Mouse (Mus musculus): ENCODE results near the gene Chrna9. TPM values are rescaled to one million over a fixed set of nuclear protein-coding genes. Genes with fewer than 3 reads are reported as not detected.
A peak's percentile ranks its signal among the peaks of the same experiment; 100 is the strongest.

The Chrna9 gene
- polyA plus RNA-seq, 1 experiment from 2014 or later: not detected

DNA sequence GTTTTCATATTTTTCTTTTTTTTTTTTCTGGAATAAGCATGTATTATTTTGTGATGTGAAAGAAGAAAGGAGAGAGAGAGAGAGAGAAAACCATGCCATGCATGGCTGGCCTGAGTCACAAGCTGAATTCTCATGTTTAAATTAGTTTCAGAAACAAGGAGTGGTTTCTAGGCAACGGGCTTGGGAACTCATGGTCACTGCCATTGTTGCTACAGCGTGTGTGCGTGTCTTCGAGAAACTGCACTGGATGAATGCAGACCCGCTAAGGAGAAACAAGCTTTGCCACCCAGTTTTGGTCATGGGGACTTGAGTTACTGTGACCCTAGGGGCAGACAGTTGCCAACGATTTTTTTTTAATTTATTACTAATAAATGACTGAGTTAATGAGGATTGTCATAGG is 15.5 kb downstream of the Chrna9 start:
- WGBS: 2% methylated on average over 6 of the region's 6 CpGs
- Histone ChIP-seq H3K27ac (ENCODE audit: low read depth, low read length) (peak overlapping the region; percentile 89), H3K4me2 (ENCODE audit: low read length) (peak overlapping the region; percentile 40), H3K27me3 (replicated peaks; ENCODE audit: control insufficient read depth, insufficient read depth, low read length) (no peaks in the 10 kb centered on the region), H3K9ac (ENCODE audit: low read length) (peak overlapping the region; percentile 36; the same call in 1 of the 2 replicates), H3K4me1 (ENCODE audit: control insufficient read depth, insufficient read depth, low read length) (peaks cover 4% of the 10 kb centered on the region), H3K9me3 (replicated peaks; ENCODE audit: control insufficient read depth, low read length) (no peaks in the 10 kb centered on the region), H3K36me3 (ENCODE audit: control insufficient read depth, insufficient read depth, low read length) (no peaks in the 10 kb centered on the region), H3K4me3 (ENCODE audit: low read depth, low read length) (no peak overlapping the region; the same call in 1 of the 2 replicates)
- DNase-seq (ENCODE audit: low spot score): peak; percentile 95
- peak; percentile 89 for ATAC-seq

DNA sequence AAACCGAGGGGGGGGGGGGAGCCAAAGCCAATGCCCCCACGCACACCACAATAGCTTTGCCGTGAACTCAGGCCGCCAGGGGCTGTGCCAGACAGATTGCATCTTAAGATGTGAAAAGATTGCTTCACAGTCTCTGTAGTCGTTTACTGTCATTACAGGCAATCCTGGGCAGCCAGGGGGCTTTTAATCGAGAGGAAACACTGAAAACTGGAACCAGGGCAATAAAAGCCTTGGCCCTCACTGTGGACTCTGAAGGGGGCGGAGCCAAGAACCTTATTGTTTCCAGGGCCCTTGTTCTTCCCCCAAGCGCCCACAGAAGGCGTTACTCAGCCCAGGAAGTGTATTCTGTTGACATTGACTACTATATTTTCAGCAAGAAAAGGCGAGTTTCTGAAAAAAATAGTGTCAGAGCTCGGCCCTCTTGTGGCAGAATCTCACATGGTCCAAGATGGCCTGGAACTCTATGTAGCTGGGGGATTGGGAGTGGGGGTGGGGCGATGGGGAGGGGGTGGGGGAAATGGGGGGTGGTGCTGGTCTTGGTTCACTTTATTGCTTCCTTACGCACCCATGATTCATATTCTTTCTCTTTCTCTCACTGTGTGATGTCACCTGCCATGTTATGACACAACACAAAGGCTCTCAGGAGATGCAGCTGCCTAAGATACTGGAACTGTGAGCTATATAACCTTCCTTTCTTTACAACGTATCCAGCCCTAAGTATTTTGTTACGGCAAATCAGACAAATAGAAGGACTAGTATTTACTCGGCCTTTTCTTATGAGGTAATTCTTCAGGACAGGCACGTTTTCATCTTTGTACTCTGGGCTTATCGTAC is 16.2 kb downstream of the Chrna9 start:
- ATAC-seq: peak; percentile 70
- Histone ChIP-seq H3K4me3 (ENCODE audit: low read depth, low read length) (no peak overlapping the region; the same call in 1 of the 2 replicates), H3K9me3 (replicated peaks; ENCODE audit: control insufficient read depth, low read length) (no peaks in the 10 kb centered on the region), H3K4me2 (ENCODE audit: low read length) (peak overlapping the region; percentile 40), H3K27ac (ENCODE audit: low read depth, low read length) (peak overlapping the region; percentile 89), H3K27me3 (replicated peaks; ENCODE audit: control insufficient read depth, insufficient read depth, low read length) (no peaks in the 10 kb centered on the region), H3K36me3 (ENCODE audit: control insufficient read depth, insufficient read depth, low read length) (no peaks in the 10 kb centered on the region), H3K4me1 (ENCODE audit: control insufficient read depth, insufficient read depth, low read length) (peaks cover 4% of the 10 kb centered on the region), H3K9ac (ENCODE audit: low read length) (peak overlapping the region; percentile 36; the same call in 1 of the 2 replicates)
- WGBS: 34% methylated on average over 18 of the region's 18 CpGs
- peak; percentile 80 for DNase-seq (ENCODE audit: low spot score)

DNA sequence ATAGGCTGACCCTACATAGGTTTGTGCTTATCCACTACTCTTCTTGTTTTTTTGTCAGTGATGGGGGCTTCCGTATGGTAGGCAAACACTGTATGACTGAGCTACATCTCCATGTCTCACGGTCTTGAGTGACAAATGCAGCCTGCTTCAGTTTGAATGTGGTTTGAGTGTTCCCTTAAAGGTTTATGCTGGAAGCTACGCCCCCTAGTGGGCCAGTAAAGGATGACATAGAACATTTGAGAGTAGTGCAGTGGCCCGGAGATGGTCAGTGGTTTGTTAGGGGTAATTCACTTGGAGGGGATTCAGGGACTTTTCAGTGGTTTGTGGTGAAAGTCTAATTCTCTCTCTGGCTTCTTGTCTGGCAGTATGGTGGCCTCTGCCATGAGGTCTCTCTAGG is 16.8 kb downstream of the Chrna9 start:
- peak overlapping the region; percentile 89 for H3K27ac ChIP-seq (ENCODE audit: low read depth, low read length)
- H3K4me3 ChIP-seq (ENCODE audit: low read depth, low read length): no peak overlapping the region
- H3K27me3 ChIP-seq (replicated peaks; ENCODE audit: control insufficient read depth, insufficient read depth, low read length): no peaks in the 10 kb centered on the region
- no peaks in the 10 kb centered on the region for H3K9me3 ChIP-seq (replicated peaks; ENCODE audit: control insufficient read depth, low read length)
- DNase-seq (ENCODE audit: low spot score) (no peak), ATAC-seq (no peak)
- H3K9ac ChIP-seq (ENCODE audit: low read length): no peak overlapping the region
- H3K36me3 ChIP-seq (ENCODE audit: control insufficient read depth, insufficient read depth, low read length): no peaks in the 10 kb centered on the region
- H3K4me1 ChIP-seq (ENCODE audit: control insufficient read depth, insufficient read depth, low read length): peaks cover 4% of the 10 kb centered on the region
- H3K4me2 ChIP-seq (ENCODE audit: low read length): no peak overlapping the region
- WGBS: 77% methylated on average over 4 of the region's 4 CpGs

DNA sequence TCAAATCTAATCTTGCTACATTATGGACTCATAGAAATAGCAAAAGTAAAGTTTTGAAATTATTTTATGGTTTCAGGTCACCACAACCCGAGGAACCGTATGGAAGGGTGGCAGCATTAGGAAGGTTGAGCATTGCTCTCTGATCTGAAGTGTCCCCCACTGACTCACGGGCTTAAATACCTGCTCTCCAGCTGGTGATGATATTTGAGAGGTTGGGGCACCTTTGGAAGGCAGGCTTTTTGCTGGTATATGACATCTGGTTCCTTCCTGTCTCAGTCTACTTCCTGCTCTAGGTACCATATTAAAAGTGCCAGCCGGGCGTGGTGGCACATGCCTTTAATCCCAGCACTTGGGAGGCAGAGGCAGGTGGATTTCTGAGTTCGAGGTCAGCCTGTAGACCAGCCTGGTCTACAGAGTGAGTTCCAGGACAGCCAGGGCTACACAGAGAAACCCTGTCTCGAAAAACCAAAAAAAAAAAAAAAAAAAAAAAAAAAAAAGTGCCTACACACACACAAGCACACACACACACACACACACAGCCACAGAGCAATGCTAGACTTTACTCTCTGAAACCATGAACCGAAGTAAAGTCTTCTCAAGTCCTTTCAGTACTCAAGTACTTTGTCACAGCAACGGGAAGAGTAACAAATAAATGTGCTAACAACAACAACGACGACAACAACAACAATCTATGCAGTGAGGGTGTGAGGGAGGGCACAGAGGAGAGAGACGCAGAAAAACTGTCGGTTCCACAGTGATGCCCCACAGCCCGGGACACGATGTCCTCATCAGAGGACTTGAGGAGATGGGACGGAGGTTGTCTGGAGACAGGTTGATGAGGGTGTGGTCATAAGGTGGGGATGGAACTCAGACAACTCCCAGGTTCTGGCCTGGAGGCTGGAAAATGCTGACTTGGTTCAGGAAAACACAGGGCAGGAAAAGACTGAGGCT is 19.7 kb downstream of the Chrna9 start:
- 91% methylated on average over 16 of the region's 16 CpGs for WGBS
- H3K9me3 ChIP-seq (replicated peaks; ENCODE audit: control insufficient read depth, low read length): no peaks in the 10 kb centered on the region
- ATAC-seq: no peak
- H3K4me3 ChIP-seq (ENCODE audit: low read depth, low read length): no peak overlapping the region
- H3K36me3 ChIP-seq (ENCODE audit: control insufficient read depth, insufficient read depth, low read length): no peaks in the 10 kb centered on the region
- H3K27me3 ChIP-seq (replicated peaks; ENCODE audit: control insufficient read depth, insufficient read depth, low read length): no peaks in the 10 kb centered on the region
- peak overlapping the region; percentile 49; the same call in 1 of the 2 replicates for H3K27ac ChIP-seq (ENCODE audit: low read depth, low read length)
- H3K4me1 ChIP-seq (ENCODE audit: control insufficient read depth, insufficient read depth, low read length): peaks cover 4% of the 10 kb centered on the region
- DNase-seq (ENCODE audit: low spot score): no peak
- H3K4me2 ChIP-seq (ENCODE audit: low read length): no peak overlapping the region
- no peak overlapping the region for H3K9ac ChIP-seq (ENCODE audit: low read length)

DNA sequence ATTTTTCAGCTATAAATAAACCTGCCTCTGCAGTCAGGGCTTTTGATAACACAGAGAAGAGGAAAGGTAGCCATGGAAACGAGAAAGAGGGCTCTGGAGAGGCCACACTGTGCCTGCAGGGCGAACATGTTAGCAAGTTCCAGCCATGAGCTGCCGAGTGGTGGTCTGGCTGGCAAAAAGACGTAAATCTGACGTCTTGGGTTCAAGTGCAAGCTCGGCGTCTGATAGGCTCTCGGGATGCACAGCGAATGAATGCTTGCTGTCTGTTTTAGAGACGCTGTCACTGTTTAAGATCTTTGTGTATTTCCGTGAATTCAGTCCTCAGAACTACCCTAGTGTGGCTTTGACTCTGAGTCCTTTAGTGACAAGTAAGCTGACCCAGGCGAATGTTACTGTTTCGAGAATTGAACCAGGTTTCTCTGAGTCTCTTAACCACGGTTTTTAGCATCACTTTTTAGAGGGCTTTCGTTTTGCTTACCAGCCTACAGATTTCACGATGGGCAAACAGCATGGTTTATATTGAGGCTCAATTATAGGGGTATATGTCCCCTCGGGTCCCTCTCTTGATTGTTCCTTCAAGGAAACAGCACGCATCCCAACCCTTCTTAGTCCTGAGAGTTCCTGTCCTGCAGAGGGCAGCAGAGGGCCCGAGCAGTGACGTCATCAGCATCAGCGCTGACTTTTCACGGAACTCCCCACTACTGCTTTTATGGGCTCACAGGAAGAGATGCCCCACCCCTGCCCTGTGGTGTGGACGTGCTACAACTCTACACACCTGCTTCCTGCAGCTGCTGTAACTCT is 20.8 kb downstream of the Chrna9 start:
- Histone ChIP-seq H3K4me2 (ENCODE audit: low read length) (peak overlapping the region; percentile 36; the same call in 1 of the 2 replicates), H3K27ac (ENCODE audit: low read depth, low read length) (peak overlapping the region; percentile 49; the same call in 1 of the 2 replicates), H3K4me3 (ENCODE audit: low read depth, low read length) (peak overlapping the region; percentile 15; the same call in 1 of the 2 replicates), H3K9me3 (replicated peaks; ENCODE audit: control insufficient read depth, low read length) (no peaks in the 10 kb centered on the region), H3K27me3 (replicated peaks; ENCODE audit: control insufficient read depth, insufficient read depth, low read length) (no peaks in the 10 kb centered on the region), H3K36me3 (ENCODE audit: control insufficient read depth, insufficient read depth, low read length) (no peaks in the 10 kb centered on the region), H3K9ac (ENCODE audit: low read length) (no peak overlapping the region), H3K4me1 (ENCODE audit: control insufficient read depth, insufficient read depth, low read length) (no peaks in the 10 kb centered on the region; the same call in 1 of the 2 replicates)
- DNase-seq (ENCODE audit: low spot score): peak; percentile 75
- WGBS: 43% methylated on average over 23 of the region's 23 CpGs
- ATAC-seq: peak; percentile 60

DNA sequence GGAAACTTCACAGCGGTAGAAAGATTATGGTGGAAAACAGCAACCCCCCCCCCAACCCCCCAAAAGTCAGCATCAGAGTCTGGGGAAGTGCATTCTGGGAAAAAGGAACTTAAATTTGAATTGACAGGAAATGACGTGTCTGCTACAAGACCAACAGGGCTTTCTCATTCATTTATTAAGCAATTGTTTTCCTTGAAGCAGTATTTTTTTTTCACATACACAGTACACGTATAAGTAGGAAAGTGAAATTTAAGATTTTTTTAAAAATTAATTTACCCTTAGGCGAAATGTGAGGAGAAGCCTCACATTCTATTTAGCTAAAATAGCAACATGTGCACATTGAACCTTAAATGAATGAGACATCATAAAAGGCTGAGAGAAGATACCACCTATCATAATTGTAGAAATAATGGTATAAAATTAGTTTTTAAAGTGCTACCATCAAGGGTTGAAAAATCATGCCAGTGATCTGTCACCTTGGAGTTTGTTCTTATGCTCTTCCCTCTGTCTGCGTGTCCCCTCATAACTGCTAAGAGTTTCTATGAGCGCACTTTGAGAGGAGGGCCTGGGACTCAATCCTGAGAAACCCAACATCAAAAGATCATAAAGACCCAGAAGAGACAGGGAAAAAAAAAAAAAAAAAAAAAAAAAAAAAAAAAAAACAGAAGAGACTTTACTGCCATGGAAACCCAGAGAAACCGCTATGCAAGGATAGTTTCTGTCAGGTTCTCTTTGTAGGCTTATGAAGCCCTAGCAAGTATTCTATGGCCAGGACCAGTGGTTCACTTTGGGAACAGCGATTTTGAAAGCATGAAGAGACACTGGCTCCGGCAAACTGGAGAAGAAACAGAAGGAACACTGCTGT is 21.7 kb downstream of the Chrna9 start:
- H3K4me3 ChIP-seq (ENCODE audit: low read depth, low read length): peak overlapping the region; percentile 15; the same call in 1 of the 2 replicates
- ATAC-seq: no peak
- peak overlapping the region; percentile 36; the same call in 1 of the 2 replicates for H3K4me2 ChIP-seq (ENCODE audit: low read length)
- no peaks in the 10 kb centered on the region for H3K4me1 ChIP-seq (ENCODE audit: control insufficient read depth, insufficient read depth, low read length)
- H3K36me3 ChIP-seq (ENCODE audit: control insufficient read depth, insufficient read depth, low read length): no peaks in the 10 kb centered on the region
- H3K9ac ChIP-seq (ENCODE audit: low read length): no peak overlapping the region
- no peaks in the 10 kb centered on the region for H3K27me3 ChIP-seq (replicated peaks; ENCODE audit: control insufficient read depth, insufficient read depth, low read length)
- DNase-seq (ENCODE audit: low spot score): no peak
- H3K27ac ChIP-seq (ENCODE audit: low read depth, low read length): no peak overlapping the region
- no peaks in the 10 kb centered on the region for H3K9me3 ChIP-seq (replicated peaks; ENCODE audit: control insufficient read depth, low read length)
- 82% methylated on average over 9 of the region's 9 CpGs for WGBS

DNA sequence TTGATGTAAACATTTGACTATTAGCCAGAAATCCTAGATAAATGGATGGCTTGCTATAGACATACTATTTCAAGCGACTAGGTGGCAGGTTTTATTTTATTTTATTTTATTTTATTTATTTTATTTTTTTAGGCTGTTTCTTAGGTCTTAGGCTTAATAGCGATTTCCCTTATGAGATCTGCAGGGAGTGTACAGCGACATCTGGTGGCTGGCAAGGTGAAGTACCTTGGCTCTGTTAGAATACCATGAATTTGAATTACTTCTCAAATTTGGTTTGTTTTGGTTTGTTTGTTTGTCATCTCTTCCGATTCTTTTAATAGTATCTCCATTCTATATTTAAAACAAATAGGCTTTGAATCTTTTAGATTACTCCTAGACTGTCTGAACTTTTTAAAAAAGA is 23.9 kb downstream of the Chrna9 start:
- ATAC-seq (no peak; the same call in 1 of the 2 replicates), DNase-seq (ENCODE audit: low spot score) (peak; percentile 79)
- H3K27me3 ChIP-seq (replicated peaks; ENCODE audit: control insufficient read depth, insufficient read depth, low read length): no peaks in the 10 kb centered on the region

More for the DNA sequence above, 23.9 kb downstream of the Chrna9 start:
- Histone ChIP-seq H3K9ac (ENCODE audit: low read length) (no peak overlapping the region), H3K4me2 (ENCODE audit: low read length) (no peak overlapping the region), H3K4me3 (ENCODE audit: low read depth, low read length) (no peak overlapping the region), H3K4me1 (ENCODE audit: control insufficient read depth, insufficient read depth, low read length) (no peaks in the 10 kb centered on the region), H3K36me3 (ENCODE audit: control insufficient read depth, insufficient read depth, low read length) (no peaks in the 10 kb centered on the region), H3K27ac (ENCODE audit: low read depth, low read length) (no peak overlapping the region), H3K9me3 (replicated peaks; ENCODE audit: control insufficient read depth, low read length) (no peaks in the 10 kb centered on the region)
- 4% methylated on average over 4 of the region's 4 CpGs for WGBS

Measured in forebrain, embryonic 14.5 days (tissue).